Mouse (Mus musculus) kidney, postnatal 0 days (tissue): ENCODE measurements around the gene Psmd14. TPM values are rescaled to one million over a fixed set of nuclear protein-coding genes. Genes with fewer than 3 reads are reported as not detected.

Experiments
- ATAC-seq: fragments of 200-750 bp; cut with Nextera tagmentation; replicated peaks from 2 replicates; pipeline ENCODE4 v1.8.0; 2017; ENCODE audit warnings: low read depth, moderate number of reproducible peaks, moderate TSS enrichment, moderate library complexity; ENCODE audit not compliant: low FRiP score
- DNase-seq: peaks from one replicate; pipeline ENCODE4 v3.0.0-alpha.2; 2016; ENCODE audit warnings: low spot score
- H3K27ac ChIP-seq: fragments of 300-500 bp; sonication (generic); 2 replicates; pipeline ENCODE4 v1.5.1; 2014; ENCODE audit warnings: mild to moderate bottlenecking
- H3K27me3 ChIP-seq: fragments of 300-500 bp; sonication (generic); 2 replicates; pipeline ENCODE4 v1.6.1; 2014; ENCODE audit warnings: low read length, mixed read lengths; ENCODE audit not compliant: insufficient read depth
- H3K36me3 ChIP-seq: fragments of 300-500 bp; sonication (generic); 2 replicates; pipeline ENCODE4 v1.6.1; 2014; ENCODE audit warnings: low read length, mixed read lengths; ENCODE audit not compliant: insufficient read depth
- H3K4me1 ChIP-seq: fragments of 300-500 bp; sonication (generic); replicated peaks from 2 replicates; pipeline ENCODE4 v1.6.1; 2014; ENCODE audit warnings: antibody characterized with exemption, low read length, mixed read lengths; ENCODE audit not compliant: insufficient read depth
- H3K4me2 ChIP-seq: fragments of 300-500 bp; sonication (generic); 2 replicates; pipeline ENCODE4 v1.6.1; 2014; ENCODE audit warnings: mild to moderate bottlenecking, low read length, moderate library complexity, mixed read lengths
- H3K4me3 ChIP-seq: fragments of 300-500 bp; sonication (generic); replicated peaks from 2 replicates; pipeline ENCODE4 v1.5.1; 2014; ENCODE audit warnings: low read depth, low read length
- H3K9ac ChIP-seq: fragments of 300-500 bp; sonication (generic); 2 replicates; pipeline ENCODE4 v1.6.1; 2014; ENCODE audit warnings: low read depth, low read length
- H3K9me3 ChIP-seq: fragments of 300-500 bp; sonication (generic); replicated peaks from 2 replicates; pipeline ENCODE4 v1.6.1; 2016; ENCODE audit warnings: low read length, inconsistent platforms, mixed read lengths
- CTCF ChIP-seq: IDR thresholded peaks from 2 replicates; pipeline ENCODE4 v1.5.1; 2016; ENCODE audit warnings: antibody characterized with exemption, low read depth, mild to moderate bottlenecking, moderate library complexity
- WGBS: fragments of 180-500 bp; shearing (Covaris S2); extraction: QIAGEN DNeasy Blood & Tissue Kit; methylation state at CpG from one replicate; pipeline ENCODE4 v1.1.7; 2014; 5-methylcytosine and 5-hydroxymethylcytosine counted together
- microRNA-seq: library from miRNA; unstranded; fragments of <30 nt; microRNA quantifications from one replicate; pipeline ENCODE4, GENCODE M21; 2016
- polyA plus RNA-seq: library from polyadenylated mRNA; unstranded; fragments of >200 nt; fragmentation: Nextera tagmentation; extraction: Ambion mirVana; gene quantifications from 2 replicates; pipeline ENCODE4 v1.2.1, GENCODE M21; 2015

The Psmd14 gene
- polyA plus RNA-seq, 1 experiment from 2014 or later = 165 TPM

- H3K4me3 ChIP-seq = no peak overlapping the region
- DNase-seq = no peak
- 81% methylated on average over 2 of the region's 2 CpGs for WGBS
- no peaks in the 10 kb centered on the region for H3K9me3 ChIP-seq
- TF ChIP-seq CTCF = no peak
- H3K4me1 ChIP-seq = no peaks in the 10 kb centered on the region
- no peaks in the 10 kb centered on the region for H3K36me3 ChIP-seq
- H3K4me2 ChIP-seq = no peak overlapping the region
- ATAC-seq = no peak
- H3K9ac ChIP-seq = no peak overlapping the region
- H3K27ac ChIP-seq = no peak overlapping the region
- no peaks in the 10 kb centered on the region for H3K27me3 ChIP-seq
Measured at GRCm38 (mm10) chr2:61837243-61837806, 125.8 kb downstream of the Psmd14 start.

Small RNAs within 50 kb of the gene (microRNA-seq; reads per million reads assigned to microRNA genes)
- not detected for gene Gm22403

Other genes with a start within 250 kb of the Psmd14 start
- 21.9 and 24.7 TPM in 2 replicates for gene Tank, start 133.1 kb upstream of the Psmd14 start, polyA plus RNA-seq
- gene Tbr1, start 91.2 kb downstream of the Psmd14 start, polyA plus RNA-seq = 0.04 TPM in 1 of 2 replicates, not detected in the other